Mouse (Mus musculus) heart, postnatal 25 days (tissue): ENCODE measurements around the gene Actr5. TPM values are rescaled to one million over a fixed set of nuclear protein-coding genes. Genes with fewer than 3 reads are reported as not detected.
A peak's percentile ranks its signal among the peaks of the same experiment; 100 is the strongest.

Experiments
- DNase-seq: peaks from one replicate; pipeline ENCODE4 v3.0.0; 2022; ENCODE audit warnings: low spot score
- intact Hi-C: fragments of 180-260 bp; cut with DNase I; formaldehyde crosslinking; loops from one replicate; pipeline ENCODE4 v1.15.1; 2025
- total RNA-seq, 2 experiments: library from RNA; stranded (reverse); gene quantifications; 2 replicates each; pipeline ENCODE4 v1.2.3; 2021

Gene Actr5
- total RNA-seq, 2 experiments from 2014 or later, result 5.3 to 5.5 TPM

DNA sequence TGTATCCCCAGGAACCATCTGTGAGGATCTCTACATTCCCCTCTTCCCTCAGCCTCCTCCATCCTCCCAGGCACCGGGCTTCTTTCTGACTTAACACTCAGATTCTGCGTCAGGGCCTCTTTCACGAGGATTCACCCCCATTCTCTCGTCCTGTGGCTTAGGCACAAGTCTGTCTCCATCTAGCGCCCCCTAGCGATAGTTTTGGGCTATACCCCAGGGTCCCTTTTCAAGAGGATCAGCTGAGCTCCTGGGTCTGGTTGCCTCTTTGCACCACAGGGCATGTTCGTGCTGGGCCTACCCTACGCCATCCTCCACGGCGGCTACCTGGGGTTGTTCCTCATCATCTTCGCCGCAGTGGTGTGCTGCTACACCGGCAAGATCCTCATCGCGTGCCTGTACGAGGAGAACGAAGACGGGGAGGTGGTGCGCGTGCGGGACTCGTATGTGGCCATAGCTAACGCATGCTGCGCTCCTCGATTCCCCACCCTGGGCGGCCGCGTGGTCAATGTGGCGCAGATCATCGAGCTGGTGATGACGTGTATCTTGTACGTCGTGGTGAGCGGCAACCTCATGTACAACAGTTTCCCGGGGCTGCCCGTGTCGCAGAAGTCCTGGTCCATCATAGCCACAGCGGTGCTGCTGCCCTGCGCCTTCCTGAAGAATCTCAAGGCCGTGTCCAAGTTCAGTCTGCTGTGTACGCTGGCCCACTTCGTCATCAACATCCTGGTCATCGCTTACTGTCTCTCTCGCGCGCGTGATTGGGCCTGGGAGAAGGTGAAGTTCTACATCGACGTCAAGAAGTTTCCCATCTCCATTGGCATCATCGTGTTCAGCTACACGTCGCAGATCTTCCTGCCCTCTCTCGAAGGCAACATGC, 10.9 kb upstream of the Actr5 start:
- intact Hi-C loops, result no loop called here
- DNase-seq, result no peak

- intact Hi-C loops, result no loop called here
- no peak for DNase-seq
Measured at GRCm38 (mm10) chr2:158614418-158614955, 10.2 kb upstream of the Actr5 start.

GRCm38 (mm10) chr2:158615161-158615680, 9.5 kb upstream of the Actr5 start:
- intact Hi-C loops, result no loop called here
- DNase-seq, result no peak

DNA sequence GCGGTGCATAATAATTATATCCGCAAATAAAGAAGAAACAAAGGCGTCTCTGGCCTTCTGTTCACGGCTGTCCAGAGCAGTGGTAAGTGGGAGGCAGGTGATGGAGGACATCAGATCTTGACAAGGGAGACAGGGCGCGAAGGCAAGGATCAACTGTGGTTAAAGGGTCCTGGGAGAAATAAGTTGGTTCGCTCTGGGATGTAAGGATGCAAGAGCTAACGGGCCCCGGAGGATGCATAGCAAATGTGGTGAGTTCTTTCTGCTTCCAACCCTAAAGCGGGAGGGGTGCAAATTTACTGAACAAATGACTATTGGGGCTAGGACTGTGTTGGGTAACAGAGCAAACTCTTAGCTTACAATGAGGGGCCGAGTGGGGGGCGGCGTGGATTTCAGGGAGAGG, 9.0 kb upstream of the Actr5 start:
- intact Hi-C loops, result no loop called here

GRCm38 (mm10) chr2:158616296-158616695, 8.4 kb upstream of the Actr5 start:
- intact Hi-C loops, result no loop called here
- DNase-seq, result no peak

More for the DNA sequence above, 9.0 kb upstream of the Actr5 start:
- DNase-seq, result no peak

DNA sequence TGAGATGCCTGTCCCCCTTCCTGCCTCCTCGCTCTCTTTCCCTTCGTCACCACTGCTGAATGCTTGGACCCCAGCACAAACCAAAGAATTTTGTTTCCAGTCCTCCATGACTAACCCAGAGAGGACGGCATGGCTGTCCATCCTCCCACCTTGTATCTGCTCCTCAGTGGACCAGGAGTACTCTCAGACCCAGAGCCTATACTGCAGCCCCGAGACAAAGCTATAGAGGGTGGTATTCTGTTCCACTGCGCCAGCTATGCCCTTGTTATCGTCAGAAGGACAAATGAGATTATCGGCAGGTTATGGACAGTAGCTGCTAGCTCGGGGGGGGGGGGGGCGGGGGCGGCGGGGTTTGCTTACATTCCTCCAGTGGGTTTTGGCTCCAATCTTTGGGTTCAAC, 7.9 kb upstream of the Actr5 start:
- DNase-seq, result no peak
- intact Hi-C loops, result no loop called here

GRCm38 (mm10) chr2:158625231-158625630, 543 bp downstream of the Actr5 start:
- no peak for DNase-seq
- intact Hi-C loops, result loop anchor here (5.0 to 10.0 kb wide), 2 partner anchors 78 to 210 kb away; no protein-coding TSS in a partner anchor

GRCm38 (mm10) chr2:158625697-158626096, 1.0 kb downstream of the Actr5 start:
- intact Hi-C loops, result loop anchor here (5.0 to 10.0 kb wide), 2 partner anchors 78 to 211 kb away; no protein-coding TSS in a partner anchor
- no peak for DNase-seq

DNA sequence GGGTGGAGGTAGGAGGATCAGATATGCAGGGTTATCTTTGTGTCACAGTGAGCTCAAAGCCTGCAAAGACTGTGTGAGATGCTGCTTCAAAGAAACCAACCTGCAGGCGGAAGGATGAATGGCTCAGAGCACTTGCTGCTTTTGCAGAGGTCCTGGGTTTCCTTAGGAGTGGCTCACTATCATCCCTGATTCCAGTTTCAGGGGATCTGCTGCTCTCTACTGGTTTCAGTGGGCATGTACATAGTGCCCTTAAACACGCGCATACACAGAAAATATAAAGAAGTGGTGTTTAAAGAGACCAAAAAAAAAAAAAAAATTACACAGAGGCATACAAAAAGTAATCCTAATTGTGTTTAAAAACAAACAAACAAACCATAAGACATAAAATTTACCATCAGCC, 4.2 kb downstream of the Actr5 start:
- DNase-seq, result no peak
- intact Hi-C loops, result loop anchor here (5.0 to 10.0 kb wide), 2 partner anchors 82 to 214 kb away; no protein-coding TSS in a partner anchor

DNA sequence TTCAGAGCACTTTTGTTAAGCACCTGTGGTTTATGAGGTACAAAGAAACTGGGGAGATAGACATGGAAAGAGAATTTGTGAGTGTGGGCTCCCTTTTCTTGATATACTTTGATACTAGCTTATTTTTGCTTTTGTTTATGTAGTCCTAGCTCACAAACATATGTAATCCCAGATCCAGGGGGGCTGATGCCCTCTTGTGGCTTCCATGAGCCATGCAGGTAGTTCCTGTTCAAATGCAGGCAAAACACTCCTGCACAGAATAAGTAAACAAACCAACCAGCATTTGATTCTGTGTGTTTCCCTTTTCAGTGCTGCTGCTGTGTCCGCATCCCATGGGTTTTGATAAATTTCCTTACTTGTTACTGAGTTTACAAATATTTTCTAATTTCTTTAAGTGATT, 4.7 kb downstream of the Actr5 start:
- intact Hi-C loops, result loop anchor here (5.0 to 10.0 kb wide), 2 partner anchors 82 to 215 kb away; no protein-coding TSS in a partner anchor
- DNase-seq, result no peak

GRCm38 (mm10) chr2:158631873-158632272, 7.2 kb downstream of the Actr5 start:
- no peak for DNase-seq
- intact Hi-C loops, result no loop called here

- DNase-seq, result no peak
Measured at GRCm38 (mm10) chr2:158641869-158642268, 17.2 kb downstream of the Actr5 start.

GRCm38 (mm10) chr2:158642587-158642986, 17.9 kb downstream of the Actr5 start:
- intact Hi-C loops, result loop anchor here (1.0 kb wide), 1 partner anchor 92 kb away; no protein-coding TSS in a partner anchor

More at GRCm38 (mm10) chr2:158641869-158642268, 17.2 kb downstream of the Actr5 start:
- intact Hi-C loops, result loop anchor here (1.0 kb wide), 1 partner anchor 92 kb away; no protein-coding TSS in a partner anchor

GRCm38 (mm10) chr2:158643791-158644190, 19.1 kb downstream of the Actr5 start:
- intact Hi-C loops, result no loop called here
- DNase-seq, result no peak

More at GRCm38 (mm10) chr2:158642587-158642986, 17.9 kb downstream of the Actr5 start:
- no peak for DNase-seq

DNA sequence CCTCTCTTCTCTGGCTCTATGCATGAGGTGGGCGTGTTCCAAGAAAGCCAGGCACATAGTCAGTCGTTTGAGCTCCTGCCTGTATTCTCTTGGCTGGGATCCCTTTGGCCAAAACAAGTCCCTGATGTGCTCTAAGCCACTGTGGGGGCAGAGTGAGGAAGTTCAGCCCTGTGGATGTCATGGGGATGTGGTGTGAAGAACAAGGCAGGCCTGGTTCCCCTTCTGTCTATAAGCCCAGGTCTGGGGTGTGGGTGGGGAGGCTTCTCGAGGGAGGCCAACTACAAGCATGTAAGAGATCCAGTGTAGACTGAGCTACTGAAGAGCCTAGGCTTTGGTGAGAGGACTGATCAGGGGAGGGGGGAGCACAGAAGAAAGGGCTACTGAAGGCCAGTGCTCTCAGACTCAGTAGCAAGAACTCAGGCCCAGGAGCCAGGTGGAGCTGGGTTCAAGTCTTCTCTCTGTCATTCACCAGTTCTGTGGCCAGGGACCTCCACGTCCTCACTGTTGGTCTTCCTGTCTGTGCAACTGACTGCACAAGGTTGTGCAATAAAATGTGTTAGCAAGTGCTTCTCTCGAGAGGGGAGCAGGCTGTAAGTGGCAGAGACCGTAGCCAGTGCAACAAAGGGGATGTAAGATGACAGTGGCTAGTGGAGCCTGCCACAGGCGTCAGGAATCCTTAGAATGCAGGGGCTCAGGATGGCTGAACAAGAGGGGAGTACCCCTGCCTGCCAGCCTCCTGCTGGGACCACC, 26.6 kb downstream of the Actr5 start:
- no peak for DNase-seq
- intact Hi-C loops, result loop anchor here (5.0 kb wide), 2 partner anchors 96 to 211 kb away; no protein-coding TSS in a partner anchor

- no peak for DNase-seq
- intact Hi-C loops, result loop anchor here (5.0 kb wide), 2 partner anchors 94 to 209 kb away; no protein-coding TSS in a partner anchor
Measured at GRCm38 (mm10) chr2:158652985-158653384, 28.3 kb downstream of the Actr5 start.

GRCm38 (mm10) chr2:158654717-158655116, 30.0 kb downstream of the Actr5 start:
- DNase-seq, result peak; percentile 61
- intact Hi-C loops, result loop anchor here (5.0 kb wide), 2 partner anchors 93 to 208 kb away; no protein-coding TSS in a partner anchor

DNA sequence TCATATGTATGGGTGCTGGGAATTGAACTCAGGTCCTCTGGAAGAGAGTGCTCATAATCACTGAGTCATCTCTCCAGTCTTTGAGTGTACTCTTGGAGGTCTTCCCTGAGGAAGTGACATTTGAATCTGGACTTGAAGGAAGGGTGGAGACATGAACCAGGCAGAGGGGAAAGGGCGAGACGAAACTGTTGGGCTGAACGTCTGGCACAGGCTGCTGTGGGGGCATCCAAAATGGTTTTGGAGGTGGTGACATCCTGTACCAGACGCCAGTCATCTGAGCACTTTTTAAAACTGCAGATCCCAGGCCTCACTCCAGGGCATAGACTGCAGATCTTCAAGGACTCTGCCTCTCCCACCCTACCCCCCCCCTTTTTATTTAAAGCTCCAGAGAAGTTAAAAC, 31.1 kb downstream of the Actr5 start:
- intact Hi-C loops, result no loop called here
- DNase-seq, result no peak

GRCm38 (mm10) chr2:158658822-158659221, 34.1 kb downstream of the Actr5 start:
- no peak for DNase-seq
- intact Hi-C loops, result no loop called here

- intact Hi-C loops, result no loop called here
- no peak for DNase-seq
Measured at GRCm38 (mm10) chr2:158659346-158659745, 34.7 kb downstream of the Actr5 start.
